In the genomic region with DNA sequence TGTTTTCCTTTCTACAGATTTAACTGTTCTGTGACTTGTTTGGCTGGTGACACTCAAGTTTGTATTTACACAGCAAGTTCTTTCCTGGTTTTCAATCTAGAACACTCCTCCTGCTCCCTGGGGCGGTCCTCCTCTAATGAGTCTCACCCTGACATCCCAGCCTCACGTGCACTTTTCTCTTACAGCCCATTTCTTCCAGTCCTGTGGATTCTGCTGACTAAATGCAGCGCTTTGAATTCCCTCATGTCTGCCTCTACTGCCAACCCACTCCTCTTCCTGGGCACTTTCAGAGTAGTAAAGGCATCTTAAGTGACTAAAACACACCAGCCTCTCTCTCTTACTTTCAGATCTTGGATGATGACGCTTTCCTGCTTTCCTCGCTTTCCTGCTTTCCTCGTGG, we compare ENCODE assay signal across 8 mouse cellular contexts. TPM values are rescaled to one million over a fixed set of nuclear protein-coding genes. Genes with fewer than 3 reads are reported as not detected.
DNase-seq lines count a peak whose midpoint lies in the region; ATAC-seq and TF ChIP-seq lines count a peak whose summit lies in the region.

No protein-coding gene starts in this region.

- peaks cover 16% of the 10 kb centered on the region for H3K79me2 ChIP-seq in C2C12 (ENCODE audit: control insufficient read depth, insufficient read depth)

- peak overlapping the region; percentile 74 for H3K9ac ChIP-seq in forebrain, embryonic 14.5 days (ENCODE audit: low read length)
- peak overlapping the region; percentile 29 for H3K9ac ChIP-seq in midbrain, postnatal 0 days (replicated peaks; ENCODE audit: low read length, poor library complexity, severe bottlenecking)

- peaks cover 5% of the 10 kb centered on the region for H3K27me3 ChIP-seq in C2C12 (ENCODE audit: control insufficient read depth, insufficient read depth, insufficient read length)
- no peaks in the 10 kb centered on the region for H3K27me3 ChIP-seq in forebrain, embryonic 14.5 days (replicated peaks; ENCODE audit: control insufficient read depth, insufficient read depth, low read length)
- no peaks in the 10 kb centered on the region for H3K27me3 ChIP-seq in midbrain, postnatal 0 days (ENCODE audit: insufficient read depth, low read length)

- peak overlapping the region; percentile 63 for H3K4me3 ChIP-seq in C2C12 (ENCODE audit: insufficient read depth, poor library complexity, severe bottlenecking)
- peak overlapping the region; percentile 54 for H3K4me3 ChIP-seq in forebrain, embryonic 14.5 days (ENCODE audit: low read depth, low read length)
- H3K4me3 ChIP-seq in midbrain, postnatal 0 days (ENCODE audit: low read depth, low read length): peak overlapping the region; percentile 59

- H3K9me3 ChIP-seq in forebrain, embryonic 14.5 days (replicated peaks; ENCODE audit: control insufficient read depth, low read length): no peaks in the 10 kb centered on the region
- H3K9me3 ChIP-seq in midbrain, postnatal 0 days (ENCODE audit: low read length): no peaks in the 10 kb centered on the region

- no peak for TF ChIP-seq CTCF in C2C12 (IDR thresholded peaks at IDR 0.05; ENCODE audit: control insufficient read depth, insufficient read depth, insufficient read length)
- no peak for TF ChIP-seq CTCF in midbrain, postnatal 0 days (IDR thresholded peaks at IDR 0.05)

- peaks cover 4% of the 10 kb centered on the region for H3K36me3 ChIP-seq in C2C12 (ENCODE audit: control insufficient read depth, insufficient read depth)
- H3K36me3 ChIP-seq in forebrain, embryonic 14.5 days (ENCODE audit: control insufficient read depth, insufficient read depth, low read length): no peaks in the 10 kb centered on the region
- no peaks in the 10 kb centered on the region for H3K36me3 ChIP-seq in midbrain, postnatal 0 days (ENCODE audit: insufficient read depth, low read length)

- 4% methylated on average over 6 of the region's 6 CpGs for WGBS in forebrain, embryonic 14.5 days
- 8% methylated on average over 6 of the region's 6 CpGs for WGBS in midbrain, postnatal 0 days

- H3K4me2 ChIP-seq in forebrain, embryonic 14.5 days (ENCODE audit: low read length): peak overlapping the region; percentile 80
- peak overlapping the region; percentile 67 for H3K4me2 ChIP-seq in midbrain, postnatal 0 days (ENCODE audit: low read depth, low read length, poor library complexity, severe bottlenecking)

- peak overlapping the region; percentile 45 for H3ac ChIP-seq in C2C12 (ENCODE audit: control insufficient read depth, insufficient read length, low read depth)

- no peak for ATAC-seq in CD4-positive, CD25-positive, alpha-beta regulatory T cell, adult 4 months
- no peak for ATAC-seq in forebrain, embryonic 14.5 days
- ATAC-seq in midbrain, postnatal 0 days (ENCODE audit: low FRiP score): no peak
- ATAC-seq in megakaryocyte progenitor cell, adult 5-6 weeks (replicated peaks; ENCODE audit: poor library complexity): no peak

- peaks cover 3% of the 10 kb centered on the region; the same call in 1 of the 2 replicates for H3K4me1 ChIP-seq in forebrain, embryonic 14.5 days (ENCODE audit: control insufficient read depth, insufficient read depth, low read length)
- H3K4me1 ChIP-seq in midbrain, postnatal 0 days (ENCODE audit: insufficient read depth, low read length): peaks cover 4% of the 10 kb centered on the region; the same call in 1 of the 2 replicates

- 0 out of 2 replicates have a peak overlapping the region, but pooled peaks have one; percentile 58 for H3K27ac ChIP-seq in forebrain, embryonic 14.5 days (ENCODE audit: low read depth, low read length)
- H3K27ac ChIP-seq in midbrain, postnatal 0 days (ENCODE audit: low read depth, low read length): peak overlapping the region; percentile 48

- H3K79me3 ChIP-seq in C2C12 (ENCODE audit: low read depth): no peaks in the 10 kb centered on the region

- peak; percentile 26 for DNase-seq in CD4-positive, CD25-positive, alpha-beta regulatory T cell, adult 2 months (ENCODE audit: low read depth, low spot score)
- peak; percentile 6 for DNase-seq in forebrain, embryonic 14.5 days (ENCODE audit: low spot score)
- peak; percentile 64 to 73 for DNase-seq in kidney, postnatal 25 days
- DNase-seq in midbrain, postnatal 0 days (ENCODE audit: low spot score): peak; percentile 3
- DNase-seq in spleen, postnatal 36 days (ENCODE audit: low spot score in 2 of 2): no peak

TF ChIP-seq in C2C12, 6 proteins besides CTCF, POLR2A, EP300 and RAD21:
- no peak for TF ChIP-seq FOSL1 (IDR thresholded peaks at IDR 0.05; ENCODE audit: insufficient read depth, low read length, poor library complexity, severe bottlenecking)
- TF ChIP-seq MAX (IDR thresholded peaks at IDR 0.05): no peak
- TF ChIP-seq MYOG (IDR thresholded peaks at IDR 0.05; ENCODE audit: control insufficient read depth, extremely low read depth, insufficient read length): no peak
- TF ChIP-seq CEBPB (IDR thresholded peaks at IDR 0.05; ENCODE audit: low read depth): no peak
- TF ChIP-seq USF1 (IDR thresholded peaks at IDR 0.05; ENCODE audit: low read depth): no peak
- no peak for TF ChIP-seq MYOD1 (IDR thresholded peaks at IDR 0.05; ENCODE audit: control insufficient read depth, insufficient read length, low read depth)

RNA-seq across cellular contexts. Expression of gene Gss, which starts 0.9 kb away (rescaled TPM):
- 10 to 100 TPM; 10.7 to 16.9 TPM for polyA plus RNA-seq in CD4-positive, CD25-positive, alpha-beta regulatory T cell, adult 4 months (2017; shearing (Covaris generic))
- 39.4 TPM for polyA plus RNA-seq in C2C12 (2012; fragmentation: generic; extraction: Trizol)
- 14.6 and 17.0 TPM in 2 replicates for polyA plus RNA-seq in forebrain, embryonic 14.5 days (2014; fragmentation: Nextera tagmentation; extraction: Ambion mirVana)
- total RNA-seq in midbrain, postnatal 0 days (2014; rRNA removed): 9.2 and 12.9 TPM in 2 replicates
- 11.6 and 12.1 TPM in 2 replicates for polyA plus RNA-seq in midbrain, postnatal 0 days (2015; fragmentation: Nextera tagmentation; extraction: Ambion mirVana)
- total RNA-seq in megakaryocyte progenitor cell, adult 5-6 weeks (2015): 9.9 and 12.2 TPM in 2 replicates
- 13.4 and 18.2 TPM in 2 replicates for total RNA-seq in megakaryocyte progenitor cell, adult 5-6 weeks (2017)

RNA-seq across cellular contexts. Expression of gene Myh7b, which starts 19.3 kb away (rescaled TPM):
- polyA plus RNA-seq in CD4-positive, CD25-positive, alpha-beta regulatory T cell, adult 4 months (2017; shearing (Covaris generic)): not detected
- polyA plus RNA-seq in C2C12 (2012; fragmentation: generic; extraction: Trizol): 0.09 TPM
- polyA plus RNA-seq in forebrain, embryonic 14.5 days (2014; fragmentation: Nextera tagmentation; extraction: Ambion mirVana): 0.08 and 0.35 TPM in 2 replicates
- total RNA-seq in midbrain, postnatal 0 days (2014; rRNA removed): 0.14 and 0.38 TPM in 2 replicates
- 1.5 and 3.4 TPM in 2 replicates for polyA plus RNA-seq in midbrain, postnatal 0 days (2015; fragmentation: Nextera tagmentation; extraction: Ambion mirVana)
- total RNA-seq in megakaryocyte progenitor cell, adult 5-6 weeks (2015): 0.07 TPM in 1 of 2 replicates, not detected in the other
- total RNA-seq in megakaryocyte progenitor cell, adult 5-6 weeks (2017): not detected in 2 replicates

Comparison
In these comparisons a context has a peak if more than half of its experiments do, and no peak if none do; other contexts are left out.
1. DNase-seq: peak in CD4-positive, CD25-positive, alpha-beta regulatory T cell, adult 2 months (single experiment), forebrain, embryonic 14.5 days (single experiment), kidney, postnatal 25 days (2 of 2) and midbrain, postnatal 0 days (single experiment); none in spleen, postnatal 36 days (0 of 2).
2. Peak in every context shown above with its lines, with median percentiles within 50 percentile points of each other: H3K4me3 ChIP-seq.